Mouse (Mus musculus) forebrain, embryonic 16.5 days (tissue): Measurements from ENCODE around the gene BC035947. TPM values are rescaled to one million over a fixed set of nuclear protein-coding genes. Genes with fewer than 3 reads are reported as not detected.
"Not testable (repeated sequence)": the region's sequence is repeated elsewhere in the genome, so short reads cannot be mapped to it uniquely, and the experiment has no call there.

Source experiments
- ATAC-seq: fragments of 200-750 bp; cut with Nextera tagmentation; 2 replicates; pipeline ENCODE4 v1.8.0; 2017; ENCODE audit warnings: mild to moderate bottlenecking, moderate library complexity
- H3K27ac ChIP-seq: fragments of 300-500 bp; sonication (generic); 2 replicates; pipeline ENCODE4 v1.5.1; 2014; ENCODE audit warnings: low read length, control low read depth
- H3K27me3 ChIP-seq: fragments of 300-500 bp; sonication (generic); replicated peaks from 2 replicates; pipeline ENCODE4 v1.6.1; 2014; ENCODE audit warnings: low read length; ENCODE audit not compliant: control insufficient read depth, insufficient read depth
- H3K36me3 ChIP-seq: fragments of 300-500 bp; sonication (generic); 2 replicates; pipeline ENCODE4 v1.6.1; 2014; ENCODE audit not compliant: control insufficient read depth, insufficient read depth
- H3K4me1 ChIP-seq: fragments of 300-500 bp; sonication (generic); replicated peaks from 2 replicates; pipeline ENCODE4 v1.6.1; 2014; ENCODE audit warnings: low read length; ENCODE audit not compliant: control insufficient read depth, insufficient read depth
- H3K4me2 ChIP-seq: fragments of 300-500 bp; sonication (generic); 2 replicates; pipeline ENCODE4 v1.6.1; 2014; ENCODE audit warnings: mild to moderate bottlenecking, low read length, control low read depth
- H3K4me3 ChIP-seq: fragments of 300-500 bp; sonication (generic); replicated peaks from 2 replicates; pipeline ENCODE4 v1.5.1; 2014; ENCODE audit warnings: mild to moderate bottlenecking, low read length, control low read depth
- H3K9ac ChIP-seq: fragments of 300-500 bp; sonication (generic); replicated peaks from 2 replicates; pipeline ENCODE4 v1.6.1; 2014; ENCODE audit warnings: low read depth, low read length, control low read depth
- H3K9me3 ChIP-seq: fragments of 300-500 bp; sonication (generic); 2 replicates; pipeline ENCODE4 v1.6.1; 2016; ENCODE audit warnings: low read length; ENCODE audit not compliant: control insufficient read depth
- WGBS: fragments of 180-500 bp; shearing (Covaris S2); extraction: QIAGEN DNeasy Blood & Tissue Kit; methylation state at CpG from one replicate; pipeline ENCODE4 v1.1.7; 2014; 5-methylcytosine and 5-hydroxymethylcytosine counted together
- polyA plus RNA-seq: library from polyadenylated mRNA; unstranded; fragments of >200 nt; fragmentation: Nextera tagmentation; extraction: Ambion mirVana; gene quantifications from 2 replicates; pipeline ENCODE4 v1.2.1, GENCODE M21; 2015

Gene BC035947
- polyA plus RNA-seq, 1 experiment from 2014 or later: 0.46 TPM

- ATAC-seq: no peak
- Histone ChIP-seq H3K4me2 (no peak overlapping the region), H3K9ac (no peak overlapping the region), H3K36me3 (no peaks in the 10 kb centered on the region), H3K27me3 (no peaks in the 10 kb centered on the region), H3K4me1 (peaks cover 3% of the 10 kb centered on the region; the same call in 1 of the 2 replicates), H3K9me3 (no peaks in the 10 kb centered on the region), H3K27ac (no peak overlapping the region), H3K4me3 (no peak overlapping the region)
- 63% methylated on average over 1 of the region's 1 CpGs for WGBS
Observed at GRCm38 (mm10) chr1:78507137-78507536, 4.8 kb downstream of the BC035947 start.

DNA sequence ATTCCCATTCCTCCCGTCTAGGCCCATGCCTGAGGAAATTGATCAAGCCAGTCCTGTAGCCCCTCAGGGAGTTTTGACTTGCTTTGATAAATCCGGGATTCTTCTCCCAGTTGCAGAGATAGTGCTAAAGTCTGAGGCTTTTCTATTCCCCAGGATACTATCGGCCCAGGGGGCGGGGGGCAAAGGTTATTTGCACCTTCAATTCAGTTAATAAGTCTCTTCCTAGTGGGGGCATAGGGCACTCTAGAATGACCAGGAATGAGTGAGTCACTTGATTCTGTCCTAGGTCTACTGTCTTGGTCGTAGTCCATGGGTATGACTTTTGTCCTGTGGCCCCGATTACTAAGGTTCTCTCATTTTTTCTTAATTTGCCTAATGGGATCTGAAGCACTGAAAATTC lies 9.4 kb downstream of the BC035947 start:
- Histone ChIP-seq H3K4me1 (no peaks in the 10 kb centered on the region), H3K27me3 (no peaks in the 10 kb centered on the region), H3K4me2 (no peak overlapping the region), H3K9me3 (no peaks in the 10 kb centered on the region), H3K27ac (no peak overlapping the region), H3K4me3 (no peak overlapping the region), H3K36me3 (no peaks in the 10 kb centered on the region), H3K9ac (no peak overlapping the region)
- ATAC-seq: no peak
- WGBS: 95% methylated on average over 6 of the region's 6 CpGs

- not testable (repeated sequence) for ATAC-seq, H3K4me3 ChIP-seq, H3K4me2 ChIP-seq, H3K27me3 ChIP-seq, H3K36me3 ChIP-seq, H3K9ac ChIP-seq, H3K4me1 ChIP-seq, H3K9me3 ChIP-seq, H3K27ac ChIP-seq
- whole genome bisulfite sequencing: 92% methylated on average over 12 of the region's 12 CpGs
Observed at GRCm38 (mm10) chr1:78501856-78502255, 10.1 kb downstream of the BC035947 start.

- no peak overlapping the region for H3K9ac ChIP-seq
- no peak overlapping the region for H3K4me3 ChIP-seq
- H3K4me1 ChIP-seq: no peaks in the 10 kb centered on the region
- H3K27me3 ChIP-seq: no peaks in the 10 kb centered on the region
- H3K4me2 ChIP-seq: no peak overlapping the region
- H3K36me3 ChIP-seq: no peaks in the 10 kb centered on the region
- H3K9me3 ChIP-seq: no peaks in the 10 kb centered on the region
- no peak for ATAC-seq
- 93% methylated on average over 16 of the region's 16 CpGs for WGBS
- no peak overlapping the region for H3K27ac ChIP-seq
Observed at GRCm38 (mm10) chr1:78501036-78501435, 10.9 kb downstream of the BC035947 start.

DNA sequence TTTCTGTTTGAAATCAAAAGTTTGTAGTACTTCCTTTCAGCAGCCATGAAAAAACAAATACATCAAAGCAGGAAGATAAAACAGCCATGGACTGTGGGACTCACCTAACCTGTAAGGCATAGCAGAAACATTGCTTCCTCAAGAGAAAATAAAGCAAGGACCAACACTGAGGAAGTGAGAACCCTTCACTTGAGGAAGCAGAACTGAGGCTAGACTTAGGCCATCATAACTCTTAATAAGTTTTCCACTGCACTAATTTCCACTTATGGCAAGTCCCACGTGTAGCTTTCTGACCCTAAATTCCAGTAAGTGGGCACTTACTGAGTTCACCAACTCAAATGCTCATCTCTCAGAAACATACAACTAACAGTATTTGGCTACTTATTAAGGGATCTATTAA lies 21.8 kb downstream of the BC035947 start:
- Histone ChIP-seq H3K4me2 (no peak overlapping the region), H3K27ac (no peak overlapping the region), H3K27me3 (no peaks in the 10 kb centered on the region), H3K4me1 (peaks cover 11% of the 10 kb centered on the region), H3K9ac (no peak overlapping the region), H3K36me3 (no peaks in the 10 kb centered on the region), H3K9me3 (no peaks in the 10 kb centered on the region), H3K4me3 (no peak overlapping the region)
- WGBS: 71% methylated on average over 1 of the region's 1 CpGs
- no peak for ATAC-seq

GRCm38 (mm10) chr1:78488752-78489492 lies 23.0 kb downstream of the BC035947 start, which contains the start of gene Farsb:
Gene Farsb, minus strand, starts transcription at chr1:78488897.
- Histone ChIP-seq H3K4me3 (peak within 1 kb of the TSS; percentile 86), H3K4me1 (peaks cover 11% of the 10 kb centered on the region), H3K27ac (peak within 1 kb of the TSS; percentile 68), H3K36me3 (no peaks in the 10 kb centered on the region), H3K9me3 (no peaks in the 10 kb centered on the region), H3K4me2 (peak within 1 kb of the TSS; percentile 88), H3K9ac (peak within 1 kb of the TSS; percentile 78), H3K27me3 (no peaks in the 10 kb centered on the region)
- peak; percentile 97 for ATAC-seq
- WGBS: under 1% methylated on average over 31 of the region's 31 CpGs

- no peaks in the 10 kb centered on the region for H3K36me3 ChIP-seq
- no peak; the same call in 1 of the 2 replicates for ATAC-seq
- H3K9me3 ChIP-seq: no peaks in the 10 kb centered on the region
- WGBS: under 1% methylated on average over 28 of the region's 28 CpGs
- H3K4me1 ChIP-seq: peaks cover 11% of the 10 kb centered on the region
- no peaks in the 10 kb centered on the region for H3K27me3 ChIP-seq
- peak overlapping the region; percentile 78 for H3K9ac ChIP-seq
- peak overlapping the region; percentile 86 for H3K4me3 ChIP-seq
- no peak overlapping the region; the same call in 1 of the 2 replicates for H3K27ac ChIP-seq
- H3K4me2 ChIP-seq: peak overlapping the region; percentile 88
Observed at GRCm38 (mm10) chr1:78488427-78488751, 23.6 kb downstream of the BC035947 start.

DNA sequence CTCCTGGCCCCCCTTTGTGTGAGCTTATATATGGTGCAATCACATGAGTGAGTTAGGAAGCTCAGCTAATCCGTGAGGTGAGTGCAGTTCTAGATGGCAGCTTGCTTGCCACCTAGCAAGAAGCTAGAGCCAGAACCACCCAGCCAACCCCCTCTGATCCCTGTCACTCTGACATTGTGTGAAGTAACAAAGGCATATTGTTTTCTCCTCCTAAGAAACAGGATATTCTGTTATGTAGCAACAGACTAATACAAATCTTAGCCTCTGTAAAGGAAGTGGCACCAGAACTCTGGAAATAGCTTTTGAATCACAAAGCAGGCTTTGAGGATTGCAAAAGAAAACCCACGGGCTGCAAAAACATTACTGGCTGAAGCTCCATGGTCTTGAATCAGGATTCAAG lies 27.6 kb downstream of the BC035947 start:
- ATAC-seq: no peak
- no peaks in the 10 kb centered on the region for H3K9me3 ChIP-seq
- no peaks in the 10 kb centered on the region for H3K27me3 ChIP-seq
- 29% methylated on average over 2 of the region's 2 CpGs for WGBS
- H3K4me1 ChIP-seq: peaks cover 11% of the 10 kb centered on the region
- H3K4me2 ChIP-seq: no peak overlapping the region
- H3K9ac ChIP-seq: no peak overlapping the region
- no peak overlapping the region for H3K4me3 ChIP-seq
- H3K36me3 ChIP-seq: no peaks in the 10 kb centered on the region
- no peak overlapping the region for H3K27ac ChIP-seq

GRCm38 (mm10) chr1:78483430-78483829 lies 28.5 kb downstream of the BC035947 start:
- H3K4me3 ChIP-seq: no peak overlapping the region
- H3K27ac ChIP-seq: no peak overlapping the region
- no peak overlapping the region for H3K4me2 ChIP-seq
- 94% methylated on average over 3 of the region's 3 CpGs for WGBS
- ATAC-seq: no peak
- no peaks in the 10 kb centered on the region for H3K9me3 ChIP-seq
- H3K27me3 ChIP-seq: no peaks in the 10 kb centered on the region
- no peaks in the 10 kb centered on the region for H3K36me3 ChIP-seq
- H3K9ac ChIP-seq: no peak overlapping the region
- peaks cover 11% of the 10 kb centered on the region for H3K4me1 ChIP-seq

DNA sequence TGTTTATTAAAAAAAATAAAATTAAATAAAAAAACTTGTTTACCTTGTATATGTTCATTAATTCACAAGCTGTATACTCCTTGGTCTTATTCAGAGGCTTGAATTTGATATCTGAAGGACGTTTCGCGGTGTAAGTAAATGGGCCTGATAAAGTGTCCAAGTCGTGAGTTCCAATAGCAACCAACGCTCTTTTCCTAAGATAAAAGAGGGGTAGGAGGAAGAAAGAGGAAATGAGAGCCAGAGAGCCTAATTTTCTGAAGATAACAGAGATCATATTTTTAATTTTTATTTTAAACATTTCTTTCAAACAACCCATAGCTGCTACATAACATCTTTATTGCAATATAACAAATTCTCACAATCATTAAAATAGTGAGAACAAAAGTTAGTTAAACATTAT lies 39.5 kb downstream of the BC035947 start:
- H3K27ac ChIP-seq: no peak overlapping the region
- no peak for ATAC-seq
- no peak overlapping the region for H3K9ac ChIP-seq
- peaks cover 24% of the 10 kb centered on the region for H3K36me3 ChIP-seq
- no peak overlapping the region for H3K4me2 ChIP-seq
- no peaks in the 10 kb centered on the region for H3K27me3 ChIP-seq
- WGBS: 92% methylated on average over 5 of the region's 5 CpGs
- H3K9me3 ChIP-seq: no peaks in the 10 kb centered on the region
- H3K4me3 ChIP-seq: no peak overlapping the region
- H3K4me1 ChIP-seq: no peaks in the 10 kb centered on the region
